Mouse (Mus musculus) kidney, adult 2 months (tissue): ENCODE measurements around the gene Icmt. TPM values are rescaled to one million over a fixed set of nuclear protein-coding genes. Genes with fewer than 3 reads are reported as not detected.
A peak's percentile ranks its signal among the peaks of the same experiment; 100 is the strongest.

ENCODE experiments used
- DNase-seq: peaks from one replicate; pipeline ENCODE4 v3.0.0; 2021
- H3K27ac ChIP-seq: fragments of 200-500 bp; 2 replicates; pipeline ENCODE4 v1.5.1; 2012; ENCODE audit warnings: low read depth, low read length, control low read depth, inconsistent platforms; ENCODE audit not compliant: insufficient read depth
- H3K27me3 ChIP-seq: fragments of 200-500 bp; replicated peaks from 2 replicates; pipeline ENCODE4 v1.6.1; 2012; ENCODE audit warnings: mild to moderate bottlenecking, moderate library complexity, low read length, inconsistent platforms; ENCODE audit not compliant: control insufficient read depth, insufficient read depth
- H3K36me3 ChIP-seq: fragments of 200-500 bp; 2 replicates; pipeline ENCODE4 v1.6.1; 2012; ENCODE audit warnings: mild to moderate bottlenecking, moderate library complexity, low read length, inconsistent platforms; ENCODE audit not compliant: control insufficient read depth, insufficient read depth
- H3K4me1 ChIP-seq: fragments of 200-500 bp; 2 replicates; pipeline ENCODE4 v1.6.1; 2011; ENCODE audit warnings: low read length; ENCODE audit not compliant: control insufficient read depth, insufficient read depth
- H3K4me3 ChIP-seq: fragments of 200-500 bp; 2 replicates; pipeline ENCODE4 v1.5.1; 2011; ENCODE audit warnings: mild to moderate bottlenecking, low read depth, low read length, control low read depth; ENCODE audit not compliant: insufficient read depth
- CTCF ChIP-seq: fragments of 200-500 bp; conservative IDR thresholded peaks from 2 replicates; pipeline ENCODE4 v1.5.1; 2011; ENCODE audit warnings: low read depth, mild to moderate bottlenecking, control low read depth, low read length, moderate library complexity, mixed read lengths; ENCODE audit not compliant: insufficient read depth, insufficient read length
- POLR2A ChIP-seq: fragments of 200-500 bp; IDR thresholded peaks from one replicate; pipeline ENCODE4 v1.6.1; 2011; ENCODE audit warnings: low read depth, low read length, control low read depth
- WGBS: fragments of 180-500 bp; shearing (Covaris S2); methylation state at CpG from one replicate; pipeline ENCODE4 v1.1.7; 2018; 5-methylcytosine and 5-hydroxymethylcytosine counted together
- polyA plus RNA-seq: library from polyadenylated mRNA; depleted of rRNA; stranded (reverse); fragments of >200 nt; gene quantifications from 2 replicates; pipeline ENCODE4 v1.2.3, GENCODE M21; 2012

The Icmt gene
- polyA plus RNA-seq, 1 experiment = 31.2 TPM

- no peaks in the 10 kb centered on the region for H3K4me1 ChIP-seq
- no peak for DNase-seq
- TF ChIP-seq CTCF (no peak), POLR2A (no peak)
- H3K4me3 ChIP-seq = no peak overlapping the region
- H3K27me3 ChIP-seq = no peaks in the 10 kb centered on the region; the same call in 1 of the 2 replicates
- WGBS = 78% methylated on average over 9 of the region's 9 CpGs
- H3K27ac ChIP-seq = no peak overlapping the region
- H3K36me3 ChIP-seq = no peaks in the 10 kb centered on the region
Measured at GRCm38 (mm10) chr4:152270599-152270998, 26.4 kb upstream of the Icmt start.

DNA sequence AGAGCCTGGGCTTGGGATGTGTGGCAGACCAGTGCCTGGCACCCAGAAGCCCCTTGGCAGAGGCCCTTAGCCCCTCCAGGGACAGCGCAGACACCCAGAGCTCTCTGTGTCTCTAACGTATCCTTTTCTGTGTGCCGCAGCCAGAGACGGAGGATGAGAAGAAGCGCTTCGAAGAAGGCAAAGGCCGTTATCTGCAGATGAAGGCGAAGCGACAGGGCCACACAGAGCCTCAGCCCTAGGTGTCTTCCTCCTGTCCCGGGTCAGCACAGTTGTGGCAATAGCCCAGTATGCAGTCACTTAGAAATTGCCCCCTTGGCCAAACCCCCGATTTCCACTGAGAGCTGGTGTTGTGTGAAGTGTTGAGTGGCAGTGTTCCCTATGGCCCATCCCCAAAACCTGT is 25.7 kb upstream of the Icmt start:
- Histone ChIP-seq H3K27ac (no peak overlapping the region), H3K4me3 (no peak overlapping the region), H3K4me1 (no peaks in the 10 kb centered on the region), H3K27me3 (no peaks in the 10 kb centered on the region; the same call in 1 of the 2 replicates), H3K36me3 (no peaks in the 10 kb centered on the region)
- DNase-seq = no peak
- no peak for TF ChIP-seq CTCF
- TF ChIP-seq POLR2A = no peak
- WGBS = 97% methylated on average over 11 of the region's 11 CpGs

DNA sequence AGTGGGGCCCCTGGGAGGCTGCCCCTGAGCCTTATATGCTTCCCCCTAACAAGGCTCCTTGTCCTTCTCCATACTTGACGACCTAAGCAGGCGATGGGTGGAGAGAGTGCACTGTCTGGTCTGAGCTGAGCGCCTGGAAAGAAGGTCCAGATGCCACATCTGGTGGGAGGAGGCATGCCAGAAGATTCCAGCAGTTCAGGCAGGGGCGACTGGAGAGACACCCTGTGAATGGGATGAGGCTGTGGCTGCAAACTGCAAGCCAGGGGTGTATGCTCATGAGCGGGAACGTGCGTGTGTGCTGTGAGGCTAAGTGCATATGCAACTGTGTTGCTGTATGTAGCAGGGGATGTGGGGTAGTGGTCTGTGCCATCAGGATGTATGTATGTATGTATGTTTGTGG is 25.0 kb upstream of the Icmt start:
- H3K27ac ChIP-seq = no peak overlapping the region
- no peak overlapping the region for H3K4me3 ChIP-seq
- no peak for DNase-seq
- H3K4me1 ChIP-seq = no peaks in the 10 kb centered on the region
- WGBS = 86% methylated on average over 7 of the region's 7 CpGs
- H3K36me3 ChIP-seq = no peaks in the 10 kb centered on the region
- TF ChIP-seq POLR2A = no peak
- no peak for TF ChIP-seq CTCF
- H3K27me3 ChIP-seq = no peaks in the 10 kb centered on the region; the same call in 1 of the 2 replicates

- WGBS = 42% methylated on average over 9 of the region's 9 CpGs
- Histone ChIP-seq H3K27me3 (no peaks in the 10 kb centered on the region; the same call in 1 of the 2 replicates), H3K4me1 (no peaks in the 10 kb centered on the region), H3K36me3 (no peaks in the 10 kb centered on the region), H3K4me3 (no peak overlapping the region), H3K27ac (no peak overlapping the region)
- peak; percentile 57 for DNase-seq
- TF ChIP-seq CTCF (0 out of 2 replicates have a peak, but pooled peaks have one; percentile 16), POLR2A (no peak)
Measured at GRCm38 (mm10) chr4:152272449-152273049, 24.5 kb upstream of the Icmt start.

DNA sequence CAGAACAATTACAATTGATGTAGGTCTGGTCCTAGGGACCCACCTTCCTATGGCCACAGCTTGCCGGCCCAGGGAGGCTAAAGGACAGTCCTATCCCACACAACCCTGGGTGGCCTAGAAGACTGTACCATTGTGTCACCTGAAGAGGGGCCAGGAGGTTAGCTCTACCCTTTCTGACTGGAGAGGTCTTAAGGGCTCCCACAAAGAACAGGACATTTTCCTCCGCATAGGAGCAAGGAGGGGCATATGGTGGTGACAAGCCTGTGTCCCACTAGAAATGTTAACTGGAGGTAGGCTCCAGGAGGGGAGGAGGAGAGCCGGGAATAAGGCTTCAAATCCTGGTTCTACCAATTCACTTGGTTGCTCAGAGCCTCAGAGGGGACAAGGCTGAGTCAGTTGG is 23.8 kb upstream of the Icmt start:
- no peaks in the 10 kb centered on the region for H3K4me1 ChIP-seq
- no peak overlapping the region for H3K4me3 ChIP-seq
- TF ChIP-seq POLR2A (no peak), CTCF (no peak)
- no peak for DNase-seq
- H3K36me3 ChIP-seq = no peaks in the 10 kb centered on the region
- no peaks in the 10 kb centered on the region; the same call in 1 of the 2 replicates for H3K27me3 ChIP-seq
- no peak overlapping the region for H3K27ac ChIP-seq
- 57% methylated on average over 3 of the region's 3 CpGs for WGBS

- Histone ChIP-seq H3K27me3 (no peaks in the 10 kb centered on the region; the same call in 1 of the 2 replicates), H3K36me3 (no peaks in the 10 kb centered on the region), H3K27ac (no peak within 1 kb of the TSS), H3K4me1 (no peaks in the 10 kb centered on the region), H3K4me3 (peak within 1 kb of the TSS; percentile 39)
- TF ChIP-seq CTCF = no peak
- no peak for TF ChIP-seq POLR2A
- WGBS = 3% methylated on average over 46 of the region's 48 CpGs
- peak; percentile 32 for DNase-seq
Measured at GRCm38 (mm10) chr4:152273621-152274236, 23.3 kb upstream of the Icmt start, which contains the start of gene Gpr153. Gene Gpr153, plus strand, starts transcription at chr4:152274232.

DNA sequence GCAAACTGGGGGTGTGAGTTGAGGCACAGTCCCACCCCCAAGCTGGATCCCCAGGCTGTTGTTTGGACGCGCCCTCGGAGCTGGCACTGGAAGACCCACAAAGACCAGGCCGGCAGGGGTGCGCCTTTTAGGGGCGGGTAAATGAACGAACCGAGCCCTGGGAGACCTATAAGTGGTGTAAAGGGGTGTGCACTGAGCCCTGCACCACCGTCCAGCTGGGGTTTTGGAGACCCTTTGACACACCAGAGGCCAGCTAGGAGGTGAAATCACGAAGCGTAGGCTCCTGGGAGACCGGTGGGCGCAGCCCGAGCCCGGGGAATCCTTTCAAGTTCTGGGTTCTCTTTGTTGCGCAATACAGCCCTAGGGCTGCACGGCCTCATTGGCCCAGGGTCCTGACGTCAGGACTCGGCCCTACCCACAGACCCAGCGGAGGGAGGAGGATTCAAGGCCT is 22.3 kb upstream of the Icmt start:
- H3K4me3 ChIP-seq = peak overlapping the region; percentile 39
- 17% methylated on average over 20 of the region's 20 CpGs for WGBS
- no peak for TF ChIP-seq POLR2A
- no peak for TF ChIP-seq CTCF
- H3K36me3 ChIP-seq = no peaks in the 10 kb centered on the region
- no peaks in the 10 kb centered on the region; the same call in 1 of the 2 replicates for H3K27me3 ChIP-seq
- no peaks in the 10 kb centered on the region for H3K4me1 ChIP-seq
- DNase-seq = no peak
- no peak overlapping the region for H3K27ac ChIP-seq
